Mouse (Mus musculus) kidney, adult 2 months (tissue): ENCODE results near the gene Slc38a4.

Experiments used
- CTCF ChIP-seq: fragments of 200-500 bp; conservative IDR thresholded peaks from 2 replicates; pipeline ENCODE4 v1.5.1; 2011; ENCODE audit warnings: low read depth, mild to moderate bottlenecking, control low read depth, low read length, moderate library complexity, mixed read lengths; ENCODE audit not compliant: insufficient read depth, insufficient read length
- POLR2A ChIP-seq: fragments of 200-500 bp; IDR thresholded peaks from one replicate; pipeline ENCODE4 v1.6.1; 2011; ENCODE audit warnings: low read depth, low read length, control low read depth

DNA sequence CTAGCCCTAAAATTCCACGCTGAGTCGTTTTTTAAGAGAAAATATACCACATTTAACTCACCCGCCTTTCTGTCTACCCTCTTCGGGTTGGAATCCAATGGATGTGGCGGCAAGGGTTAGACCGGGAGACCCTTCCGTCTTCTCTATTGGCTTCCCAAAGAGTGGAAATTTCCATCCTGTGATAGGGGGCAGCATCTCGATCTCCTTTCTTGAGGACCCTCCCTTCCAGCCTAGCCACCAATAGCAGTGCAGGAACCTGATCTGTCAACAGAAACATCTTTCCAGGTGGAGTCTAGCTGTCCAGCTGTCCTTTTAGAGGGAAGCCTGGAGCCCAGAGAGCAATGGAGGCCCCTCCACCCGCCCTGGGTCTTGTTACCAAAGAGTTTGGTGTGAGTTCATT is at the start of gene Slc38a4:
- no peak for TF ChIP-seq CTCF
- no peak for TF ChIP-seq POLR2A
